Comparison of ENCODE assay signal across 8 mouse cellular contexts in genomic region chr7:127253341-127253740, GRCm38 (mm10). TPM values are rescaled to one million over a fixed set of nuclear protein-coding genes. Genes with fewer than 3 reads are reported as not detected.
A peak's percentile ranks its signal among the peaks of the same experiment; 100 is the strongest.
DNase-seq lines count a peak whose midpoint lies in the region; ATAC-seq lines count a peak whose summit lies in the region.

No protein-coding gene starts in this region.

- 78% methylated on average over 6 of the region's 6 CpGs for WGBS in kidney, embryonic 16.5 days
- 83% methylated on average over 6 of the region's 6 CpGs for WGBS in embryonic facial prominence, embryonic 11.5 days
- WGBS in hindbrain, embryonic 15.5 days: 81% methylated on average over 6 of the region's 6 CpGs
- 86% methylated on average over 6 of the region's 6 CpGs for WGBS in midbrain, embryonic 16.5 days

- no peak for DNase-seq in kidney, postnatal 36 days
- no peak for DNase-seq in embryonic facial prominence, embryonic 11.5 days (ENCODE audit: low spot score)
- DNase-seq in adrenal gland, postnatal 14 days: no peak
- no peak for DNase-seq in left cerebral cortex, adult 9 months (ENCODE audit: low spot score in 2 of 2)
- DNase-seq in gastrocnemius, postnatal 36 days: no peak

- peaks cover 6% of the 10 kb centered on the region for H3K4me1 ChIP-seq in kidney, embryonic 16.5 days (ENCODE audit: insufficient read depth, low read length)
- H3K4me1 ChIP-seq in embryonic facial prominence, embryonic 11.5 days (ENCODE audit: control insufficient read depth, insufficient read depth, low read length): no peaks in the 10 kb centered on the region; the same call in 1 of the 2 replicates
- peaks cover 16% of the 10 kb centered on the region for H3K4me1 ChIP-seq in hindbrain, embryonic 15.5 days (replicated peaks)
- H3K4me1 ChIP-seq in midbrain, embryonic 16.5 days (ENCODE audit: control insufficient read depth, insufficient read depth, low read length): peaks cover 13% of the 10 kb centered on the region; the same call in 1 of the 2 replicates

- H3K4me3 ChIP-seq in kidney, embryonic 16.5 days (ENCODE audit: low read length): peak overlapping the region; percentile 68
- peak overlapping the region; percentile 51 for H3K4me3 ChIP-seq in embryonic facial prominence, embryonic 11.5 days (ENCODE audit: low read depth, low read length)
- H3K4me3 ChIP-seq in hindbrain, embryonic 15.5 days: peak overlapping the region; percentile 55
- H3K4me3 ChIP-seq in midbrain, embryonic 16.5 days (ENCODE audit: low read depth, low read length): peak overlapping the region; percentile 64

- no peak for ATAC-seq in kidney, embryonic 16.5 days (ENCODE audit: low FRiP score, low TSS enrichment)
- no peak for ATAC-seq in embryonic facial prominence, embryonic 11.5 days (replicated peaks; ENCODE audit: insufficient number of reproducible peaks, low FRiP score, low TSS enrichment, low read depth)
- no peak for ATAC-seq in hindbrain, embryonic 15.5 days (ENCODE audit: low FRiP score, low read depth)
- no peak for ATAC-seq in midbrain, embryonic 16.5 days

- no peaks in the 10 kb centered on the region for H3K9me3 ChIP-seq in kidney, embryonic 16.5 days (ENCODE audit: low read length)
- H3K9me3 ChIP-seq in embryonic facial prominence, embryonic 11.5 days (replicated peaks; ENCODE audit: control insufficient read depth, low read length): no peaks in the 10 kb centered on the region
- no peaks in the 10 kb centered on the region for H3K9me3 ChIP-seq in hindbrain, embryonic 15.5 days
- H3K9me3 ChIP-seq in midbrain, embryonic 16.5 days (replicated peaks; ENCODE audit: control insufficient read depth, low read length, poor library complexity, severe bottlenecking): no peaks in the 10 kb centered on the region

- H3K9ac ChIP-seq in kidney, embryonic 16.5 days (replicated peaks; ENCODE audit: low read length): peak overlapping the region; percentile 86
- H3K9ac ChIP-seq in embryonic facial prominence, embryonic 11.5 days (replicated peaks; ENCODE audit: low read length): no peak overlapping the region; the same call in 1 of the 2 replicates
- H3K9ac ChIP-seq in hindbrain, embryonic 15.5 days: peak overlapping the region; percentile 67
- H3K9ac ChIP-seq in midbrain, embryonic 16.5 days (ENCODE audit: low read depth, low read length): peak overlapping the region; percentile 79

- no peaks in the 10 kb centered on the region for H3K27me3 ChIP-seq in kidney, embryonic 16.5 days (ENCODE audit: insufficient read depth, low read length)
- H3K27me3 ChIP-seq in embryonic facial prominence, embryonic 11.5 days (ENCODE audit: control insufficient read depth, insufficient read depth, low read length): no peaks in the 10 kb centered on the region
- H3K27me3 ChIP-seq in hindbrain, embryonic 15.5 days: no peaks in the 10 kb centered on the region
- no peaks in the 10 kb centered on the region for H3K27me3 ChIP-seq in midbrain, embryonic 16.5 days (ENCODE audit: control insufficient read depth, insufficient read depth, low read depth, low read length)

- intact Hi-C loops in gastrocnemius, postnatal 36 days (cut with DNase I): no loop called here

- peak overlapping the region; percentile 93; the same call in 1 of the 2 replicates for H3K27ac ChIP-seq in kidney, embryonic 16.5 days (ENCODE audit: low read length)
- no peak overlapping the region for H3K27ac ChIP-seq in embryonic facial prominence, embryonic 11.5 days (replicated peaks; ENCODE audit: low read depth, low read length)
- H3K27ac ChIP-seq in hindbrain, embryonic 15.5 days (replicated peaks): peak overlapping the region; percentile 94
- peak overlapping the region; percentile 95 for H3K27ac ChIP-seq in midbrain, embryonic 16.5 days (ENCODE audit: low read length)

- peak overlapping the region; percentile 69 for H3K4me2 ChIP-seq in kidney, embryonic 16.5 days (replicated peaks; ENCODE audit: low read depth, low read length)
- peak overlapping the region; percentile 61 for H3K4me2 ChIP-seq in embryonic facial prominence, embryonic 11.5 days (ENCODE audit: low read depth, low read length)
- peak overlapping the region; percentile 95 for H3K4me2 ChIP-seq in hindbrain, embryonic 15.5 days
- peak overlapping the region; percentile 88 for H3K4me2 ChIP-seq in midbrain, embryonic 16.5 days (ENCODE audit: low read length)

- peaks cover 38% of the 10 kb centered on the region for H3K36me3 ChIP-seq in kidney, embryonic 16.5 days (ENCODE audit: insufficient read depth, low read length)
- no peaks in the 10 kb centered on the region; the same call in 1 of the 2 replicates for H3K36me3 ChIP-seq in embryonic facial prominence, embryonic 11.5 days (replicated peaks; ENCODE audit: control insufficient read depth, insufficient read depth, low read depth, low read length)
- peaks cover 4% of the 10 kb centered on the region; the same call in 1 of the 2 replicates for H3K36me3 ChIP-seq in hindbrain, embryonic 15.5 days
- H3K36me3 ChIP-seq in midbrain, embryonic 16.5 days (ENCODE audit: control insufficient read depth, insufficient read depth, low read length): no peaks in the 10 kb centered on the region

RNA-seq across cellular contexts. Expression of gene Dctpp1, which starts 7.2 kb away (rescaled TPM):
- polyA plus RNA-seq in kidney, embryonic 16.5 days (2015; fragmentation: Nextera tagmentation; extraction: Ambion mirVana): 196 and 200 TPM in 2 replicates
- polyA plus RNA-seq in embryonic facial prominence, embryonic 11.5 days (2014; fragmentation: Nextera tagmentation; extraction: Ambion mirVana): 253 and 266 TPM in 2 replicates
- 122 TPM in 2 replicates for polyA plus RNA-seq in hindbrain, embryonic 15.5 days (2015; fragmentation: Nextera tagmentation; extraction: Ambion mirVana)
- polyA plus RNA-seq in midbrain, embryonic 16.5 days (2015; fragmentation: Nextera tagmentation; extraction: Ambion mirVana): 112 and 120 TPM in 2 replicates
- total RNA-seq in adrenal gland, postnatal 14 days (2021): 48.3 and 57.5 TPM in 2 replicates
- total RNA-seq in gastrocnemius, postnatal 36 days (2021): 10 to 100 TPM; 26.8 to 29.1 TPM

RNA-seq across cellular contexts. Expression of gene Zfp771, which starts 9.3 kb away (rescaled TPM):
- 60.5 and 64.3 TPM in 2 replicates for polyA plus RNA-seq in kidney, embryonic 16.5 days (2015; fragmentation: Nextera tagmentation; extraction: Ambion mirVana)
- 63.2 and 65.3 TPM in 2 replicates for polyA plus RNA-seq in embryonic facial prominence, embryonic 11.5 days (2014; fragmentation: Nextera tagmentation; extraction: Ambion mirVana)
- polyA plus RNA-seq in hindbrain, embryonic 15.5 days (2015; fragmentation: Nextera tagmentation; extraction: Ambion mirVana): 72.0 and 80.9 TPM in 2 replicates
- polyA plus RNA-seq in midbrain, embryonic 16.5 days (2015; fragmentation: Nextera tagmentation; extraction: Ambion mirVana): 64.5 and 70.4 TPM in 2 replicates
- 25.9 and 28.1 TPM in 2 replicates for total RNA-seq in adrenal gland, postnatal 14 days (2021)
- total RNA-seq in gastrocnemius, postnatal 36 days (2021): 10 to 100 TPM; 16.4 to 16.8 TPM

RNA-seq across cellular contexts. Expression of gene Sept1, which starts 20.4 kb away (rescaled TPM):
- 18.6 and 26.6 TPM in 2 replicates for polyA plus RNA-seq in kidney, embryonic 16.5 days (2015; fragmentation: Nextera tagmentation; extraction: Ambion mirVana)
- polyA plus RNA-seq in embryonic facial prominence, embryonic 11.5 days (2014; fragmentation: Nextera tagmentation; extraction: Ambion mirVana): 21.0 and 24.6 TPM in 2 replicates
- polyA plus RNA-seq in hindbrain, embryonic 15.5 days (2015; fragmentation: Nextera tagmentation; extraction: Ambion mirVana): 18.4 and 19.3 TPM in 2 replicates
- 14.3 and 15.5 TPM in 2 replicates for polyA plus RNA-seq in midbrain, embryonic 16.5 days (2015; fragmentation: Nextera tagmentation; extraction: Ambion mirVana)
- total RNA-seq in adrenal gland, postnatal 14 days (2021): 11.2 and 35.8 TPM in 2 replicates
- 1 to 10 TPM; 1.4 to 2.4 TPM for total RNA-seq in gastrocnemius, postnatal 36 days (2021)

RNA-seq across cellular contexts. Expression of gene Zfp553, which starts 20.5 kb away (rescaled TPM):
- 45.2 and 46.0 TPM in 2 replicates for polyA plus RNA-seq in kidney, embryonic 16.5 days (2015; fragmentation: Nextera tagmentation; extraction: Ambion mirVana)
- polyA plus RNA-seq in embryonic facial prominence, embryonic 11.5 days (2014; fragmentation: Nextera tagmentation; extraction: Ambion mirVana): 20.9 and 22.5 TPM in 2 replicates
- polyA plus RNA-seq in hindbrain, embryonic 15.5 days (2015; fragmentation: Nextera tagmentation; extraction: Ambion mirVana): 51.9 and 56.2 TPM in 2 replicates
- polyA plus RNA-seq in midbrain, embryonic 16.5 days (2015; fragmentation: Nextera tagmentation; extraction: Ambion mirVana): 48.7 and 54.9 TPM in 2 replicates
- 10.0 and 13.8 TPM in 2 replicates for total RNA-seq in adrenal gland, postnatal 14 days (2021)
- total RNA-seq in gastrocnemius, postnatal 36 days (2021): 1 to 10 TPM; 3.6 to 4.2 TPM

RNA-seq across cellular contexts. Expression of gene Sephs2, which starts 20.5 kb away (rescaled TPM):
- polyA plus RNA-seq in kidney, embryonic 16.5 days (2015; fragmentation: Nextera tagmentation; extraction: Ambion mirVana): 105 and 108 TPM in 2 replicates
- polyA plus RNA-seq in embryonic facial prominence, embryonic 11.5 days (2014; fragmentation: Nextera tagmentation; extraction: Ambion mirVana): 92.4 and 102 TPM in 2 replicates
- polyA plus RNA-seq in hindbrain, embryonic 15.5 days (2015; fragmentation: Nextera tagmentation; extraction: Ambion mirVana): 61.5 and 63.7 TPM in 2 replicates
- polyA plus RNA-seq in midbrain, embryonic 16.5 days (2015; fragmentation: Nextera tagmentation; extraction: Ambion mirVana): 59.4 and 59.7 TPM in 2 replicates
- total RNA-seq in adrenal gland, postnatal 14 days (2021): 147 and 187 TPM in 2 replicates
- 10 to 100 TPM; 28.5 to 30.0 TPM for total RNA-seq in gastrocnemius, postnatal 36 days (2021)
